Mouse (Mus musculus) embryonic fibroblast, embryonic 13.5 days (primary cell): ENCODE results near the gene Ropn1l. TPM values are rescaled to one million over a fixed set of nuclear protein-coding genes. Genes with fewer than 3 reads are reported as not detected.

Experiments
- H3K27ac ChIP-seq: 2 replicates; pipeline ENCODE4 v1.5.1; 2012; ENCODE audit warnings: low read length, control low read depth, inconsistent platforms; ENCODE audit not compliant: insufficient read depth
- H3K4me1 ChIP-seq: 2 replicates; pipeline ENCODE4 v1.6.1; 2011; ENCODE audit warnings: low read length; ENCODE audit not compliant: control insufficient read depth, insufficient read depth
- H3K4me3 ChIP-seq: 2 replicates; pipeline ENCODE4 v1.5.1; 2011; ENCODE audit warnings: mild to moderate bottlenecking, control low read depth, low read length; ENCODE audit not compliant: insufficient read depth
- CTCF ChIP-seq: IDR thresholded peaks from 2 replicates; pipeline ENCODE4 v1.5.1; 2011; ENCODE audit warnings: mild to moderate bottlenecking, control low read depth, low read length, moderate library complexity, borderline replicate concordance; ENCODE audit not compliant: insufficient read depth
- POLR2A ChIP-seq: IDR thresholded peaks from 2 replicates; pipeline ENCODE4 v1.6.1; 2011; ENCODE audit warnings: low read depth, mild to moderate bottlenecking, control low read depth, low read length, moderate library complexity
- polyA plus RNA-seq: library from polyadenylated mRNA; stranded (reverse); fragments of >200 nt; gene quantifications from 2 replicates; pipeline ENCODE4 v1.2.4, GENCODE M21; 2011; ENCODE audit warnings: low read depth; ENCODE audit not compliant: missing spikeins, insufficient read length

Ropn1l gene
- polyA plus RNA-seq, 1 experiment: 1.8 TPM

DNA sequence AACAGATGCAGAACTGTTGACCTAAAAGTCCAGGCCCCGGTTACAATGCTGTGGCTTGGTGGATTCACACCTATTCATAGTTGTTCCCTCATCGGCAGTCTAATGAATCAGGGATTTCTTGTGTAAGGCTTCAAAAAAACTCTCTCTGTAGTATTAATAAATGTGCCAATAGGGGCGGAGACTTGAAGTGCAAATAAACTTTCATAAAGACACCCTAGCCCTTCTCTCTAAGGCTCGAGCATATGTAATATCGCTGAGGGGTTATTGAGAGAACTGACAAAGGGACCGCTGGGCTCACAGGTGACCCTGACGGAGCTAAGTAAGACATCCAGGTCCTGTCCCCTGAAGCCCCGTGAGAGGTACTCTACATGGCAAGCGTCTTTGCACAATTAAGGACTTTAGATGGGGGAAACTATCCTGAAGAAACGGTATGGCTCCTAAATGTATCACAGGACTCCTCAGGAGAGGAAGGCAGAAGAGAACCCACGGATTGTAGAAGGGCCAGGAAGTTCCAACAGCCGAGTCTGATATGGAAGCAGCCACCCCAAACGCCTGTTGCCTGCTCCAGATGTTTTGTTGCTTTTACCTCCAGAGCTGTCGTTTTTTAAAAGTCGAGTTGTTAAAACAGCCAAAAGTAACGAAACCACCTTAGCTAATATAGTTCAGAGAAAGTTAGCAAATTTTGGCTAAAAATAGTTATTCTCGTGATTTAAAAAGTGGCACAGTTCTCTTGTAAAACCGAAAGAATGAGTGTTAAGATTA, 1.0 kb downstream of the Ropn1l start:
- TF ChIP-seq CTCF (no peak), POLR2A (no peak)
- Histone ChIP-seq H3K27ac (peak overlapping the region; percentile 61; the same call in 1 of the 2 replicates), H3K4me3 (peak overlapping the region; percentile 52), H3K4me1 (peaks cover 3% of the 10 kb centered on the region; the same call in 1 of the 2 replicates)

DNA sequence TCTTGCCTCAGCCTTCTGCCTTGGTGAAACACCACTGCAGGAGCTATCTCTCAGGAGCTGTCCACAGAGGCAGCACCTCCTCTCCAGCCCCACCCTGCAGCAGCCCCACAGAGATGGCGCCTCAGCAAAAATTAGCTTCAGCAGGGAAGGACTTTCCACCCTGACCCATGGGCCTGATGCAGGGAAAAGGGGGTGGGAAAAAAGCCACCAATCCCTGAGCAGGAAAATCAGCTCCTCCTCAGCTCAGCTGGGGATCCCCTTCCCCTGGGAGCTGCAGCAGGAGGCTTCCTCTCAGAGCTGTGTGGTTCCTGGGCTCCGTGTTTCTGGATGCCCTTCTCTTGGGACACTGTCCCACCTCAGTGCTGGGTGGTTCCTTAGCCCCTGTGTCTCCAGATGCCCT, 3.8 kb downstream of the Ropn1l start:
- no peak overlapping the region for H3K4me3 ChIP-seq
- H3K27ac ChIP-seq: no peak overlapping the region
- no peak for TF ChIP-seq CTCF
- H3K4me1 ChIP-seq: peaks cover 3% of the 10 kb centered on the region; the same call in 1 of the 2 replicates

DNA sequence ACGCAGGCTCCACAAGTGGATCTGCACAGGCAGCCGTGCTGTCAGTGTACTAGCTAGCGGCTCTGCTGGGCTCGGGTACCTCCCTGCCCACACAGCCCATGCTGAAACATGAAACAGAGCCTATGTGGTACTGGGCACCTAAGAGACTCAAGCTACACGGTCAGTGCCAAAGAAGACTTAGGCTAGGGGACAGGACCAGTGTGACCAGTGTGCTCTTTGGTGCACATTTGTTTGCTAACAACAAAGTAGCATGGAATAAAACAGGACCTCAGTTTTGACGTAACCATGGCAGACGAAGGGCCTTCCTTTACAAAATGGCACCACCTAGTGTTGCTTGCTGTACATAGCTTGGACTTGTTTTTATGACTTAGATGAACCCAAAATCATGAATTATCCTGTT, 6.4 kb downstream of the Ropn1l start:
- no peak for TF ChIP-seq POLR2A
- TF ChIP-seq CTCF: no peak
- H3K27ac ChIP-seq: no peak overlapping the region

DNA sequence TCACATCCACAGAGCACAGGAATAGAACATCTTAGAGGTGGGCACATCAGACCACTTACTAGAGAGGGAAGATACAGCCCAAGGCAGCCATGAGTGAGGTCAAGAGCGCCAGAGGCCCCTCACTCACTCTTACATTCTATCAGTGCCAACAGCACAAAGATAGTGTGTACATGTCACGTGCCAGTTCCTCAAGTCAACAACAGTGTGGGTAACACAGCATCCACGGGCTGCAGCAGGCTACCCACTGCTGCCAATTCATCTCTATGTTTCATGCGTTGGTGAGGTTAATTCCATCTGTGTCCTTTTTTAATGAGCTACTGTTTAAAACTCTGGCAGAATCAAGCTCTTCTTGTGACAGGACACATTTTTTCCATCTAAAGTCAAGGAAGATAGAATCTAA, 10.8 kb downstream of the Ropn1l start:
- no peaks in the 10 kb centered on the region for H3K4me1 ChIP-seq
- H3K27ac ChIP-seq: no peak overlapping the region
- no peak overlapping the region for H3K4me3 ChIP-seq
- TF ChIP-seq CTCF (no peak), POLR2A (no peak)

More for the DNA sequence above, 6.4 kb downstream of the Ropn1l start:
- H3K4me3 ChIP-seq: no peak overlapping the region
- no peaks in the 10 kb centered on the region for H3K4me1 ChIP-seq

DNA sequence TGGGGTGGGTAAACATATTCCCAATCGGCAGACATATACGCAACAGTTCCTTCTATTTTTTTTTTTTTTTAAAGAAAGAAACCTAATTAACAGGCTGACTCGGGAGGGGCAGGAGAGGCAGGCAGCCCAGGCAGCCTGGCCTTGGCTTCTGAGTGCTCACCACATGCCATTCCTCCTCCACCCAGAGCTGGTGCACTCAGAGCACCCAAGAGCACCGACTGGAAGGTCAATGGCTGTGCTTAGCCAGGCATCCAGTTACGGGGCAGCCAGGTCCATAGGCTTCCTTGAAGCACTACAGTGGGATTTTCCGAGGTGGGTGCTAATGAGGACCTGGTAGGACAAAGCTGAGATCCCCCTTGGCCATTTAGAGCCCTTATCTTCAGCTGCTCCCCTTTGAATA, 11.5 kb downstream of the Ropn1l start:
- Histone ChIP-seq H3K4me1 (no peaks in the 10 kb centered on the region), H3K4me3 (no peak overlapping the region), H3K27ac (no peak overlapping the region)
- TF ChIP-seq POLR2A (no peak), CTCF (no peak)

DNA sequence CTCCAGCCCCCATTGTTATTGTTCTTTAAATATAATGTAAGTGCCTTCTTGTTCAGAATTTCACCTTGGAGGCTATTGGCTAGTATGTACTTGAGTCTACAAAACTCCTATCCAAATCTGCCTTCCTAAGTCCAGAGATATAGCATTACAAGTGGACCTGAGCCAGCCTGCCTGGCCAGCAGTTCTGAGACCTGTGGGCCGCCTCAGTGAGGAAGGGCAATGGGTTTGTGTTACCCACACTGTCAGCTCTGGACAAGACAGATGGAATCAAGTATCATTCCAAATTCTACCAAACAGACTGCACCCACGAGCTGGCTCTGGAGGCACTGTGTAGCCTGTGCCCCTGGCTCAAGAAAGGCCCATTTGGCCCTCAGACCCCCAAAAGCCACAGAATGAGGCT, 16.7 kb downstream of the Ropn1l start:
- TF ChIP-seq POLR2A (no peak), CTCF (no peak)
- H3K4me1 ChIP-seq: no peaks in the 10 kb centered on the region
- H3K27ac ChIP-seq: no peak overlapping the region
- no peak overlapping the region for H3K4me3 ChIP-seq

DNA sequence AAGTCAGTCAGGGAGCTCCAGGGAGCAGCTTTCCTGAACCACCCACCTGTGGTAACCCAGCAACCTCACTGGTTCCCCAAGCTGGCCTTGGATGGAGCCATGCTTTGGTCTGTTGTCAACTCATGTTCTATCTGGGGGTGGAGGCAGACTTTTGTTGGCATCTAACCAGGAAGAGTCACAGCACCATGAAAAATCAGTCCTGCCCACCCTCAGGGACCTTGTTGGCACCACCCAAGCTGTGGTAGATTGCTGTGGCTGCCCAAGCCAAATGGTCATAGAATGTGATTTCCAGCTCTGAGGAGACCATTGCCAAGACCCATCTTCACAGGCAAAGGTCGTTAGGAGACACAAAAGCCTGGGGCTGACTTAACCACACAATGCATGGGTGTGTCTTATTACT, 17.5 kb downstream of the Ropn1l start:
- no peak for TF ChIP-seq CTCF
- no peak for TF ChIP-seq POLR2A

DNA sequence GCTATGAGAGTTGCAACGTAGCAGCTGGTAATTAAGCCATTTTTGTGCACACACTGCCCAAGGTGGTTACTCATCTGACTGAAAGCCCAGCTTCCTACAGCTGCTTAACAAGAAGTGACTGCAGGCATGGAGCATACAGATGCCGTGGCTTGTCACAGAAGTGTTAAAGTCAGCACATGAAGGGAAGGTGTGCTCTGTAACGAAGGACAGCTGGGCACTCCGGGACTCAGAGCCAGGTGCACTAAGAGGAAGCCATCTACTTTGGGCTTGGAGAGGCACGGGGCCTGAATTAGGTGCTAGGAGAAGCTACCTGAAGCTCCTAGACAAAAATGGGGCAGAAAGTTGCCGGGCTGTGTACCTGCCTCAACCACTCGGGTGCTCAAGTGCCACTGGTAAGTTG, 19.8 kb downstream of the Ropn1l start:
- TF ChIP-seq POLR2A (no peak), CTCF (no peak)

More for the DNA sequence above, 17.5 kb downstream of the Ropn1l start:
- Histone ChIP-seq H3K4me3 (no peak overlapping the region), H3K4me1 (no peaks in the 10 kb centered on the region), H3K27ac (no peak overlapping the region)

DNA sequence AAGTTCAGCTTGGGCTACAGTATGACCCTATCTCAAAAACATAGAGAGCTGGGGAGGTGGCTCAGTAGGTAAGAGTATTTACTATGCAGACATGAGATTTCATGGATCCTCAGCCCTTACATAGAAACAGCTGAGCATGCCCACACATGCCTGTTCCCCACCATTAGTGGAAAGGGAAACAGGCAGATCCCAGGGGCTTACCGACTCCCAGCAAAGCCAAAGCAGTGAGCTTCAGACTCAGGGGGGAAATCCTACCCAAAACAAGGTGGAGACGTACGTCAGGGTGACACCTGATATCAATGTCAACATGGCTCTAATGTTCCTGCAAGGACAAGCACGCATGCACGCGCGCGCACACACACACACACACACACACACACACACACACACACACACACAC, 21.7 kb downstream of the Ropn1l start:
- TF ChIP-seq CTCF (no peak), POLR2A (no peak)
- H3K4me3 ChIP-seq: no peak overlapping the region
- H3K4me1 ChIP-seq: 0 out of 2 replicates have a peak, but pooled peaks cover 2% of the 10 kb centered on the region
- no peak overlapping the region for H3K27ac ChIP-seq

More for the DNA sequence above, 19.8 kb downstream of the Ropn1l start:
- Histone ChIP-seq H3K27ac (no peak overlapping the region), H3K4me1 (no peaks in the 10 kb centered on the region), H3K4me3 (no peak overlapping the region)

DNA sequence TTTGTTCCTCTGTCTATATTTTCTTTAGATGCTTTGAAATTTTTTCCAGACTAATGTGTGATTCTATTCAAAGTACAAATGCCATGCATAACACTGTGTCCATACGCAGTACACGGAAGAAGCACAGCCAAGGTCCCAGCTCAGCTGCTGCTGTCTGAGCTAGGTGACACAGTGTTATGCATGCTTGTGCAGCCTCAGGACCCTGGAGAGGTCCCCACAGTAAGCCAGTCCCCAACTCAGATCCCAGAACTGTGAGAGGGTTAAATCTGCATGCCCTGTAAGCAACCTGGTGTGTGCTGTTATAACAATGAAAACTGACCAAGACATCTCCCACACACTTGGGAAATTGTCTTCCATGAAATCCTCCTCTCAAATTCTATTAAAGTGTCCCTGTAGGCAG, 23.5 kb downstream of the Ropn1l start:
- TF ChIP-seq POLR2A: no peak
- TF ChIP-seq CTCF: no peak

More for the DNA sequence above, 23.5 kb downstream of the Ropn1l start:
- Histone ChIP-seq H3K4me1 (0 out of 2 replicates have a peak, but pooled peaks cover 2% of the 10 kb centered on the region), H3K27ac (no peak overlapping the region), H3K4me3 (no peak overlapping the region)
